Mouse (Mus musculus): ENCODE data around the gene Slc28a2. TPM values are rescaled to one million over a fixed set of nuclear protein-coding genes. Genes with fewer than 3 reads are reported as not detected.
"Not testable (repeated sequence)": the region's sequence is repeated elsewhere in the genome, so short reads cannot be mapped to it uniquely, and the experiment has no call there.

The Slc28a2 gene
- polyA plus RNA-seq, 1 experiment = 0.43 TPM

DNA sequence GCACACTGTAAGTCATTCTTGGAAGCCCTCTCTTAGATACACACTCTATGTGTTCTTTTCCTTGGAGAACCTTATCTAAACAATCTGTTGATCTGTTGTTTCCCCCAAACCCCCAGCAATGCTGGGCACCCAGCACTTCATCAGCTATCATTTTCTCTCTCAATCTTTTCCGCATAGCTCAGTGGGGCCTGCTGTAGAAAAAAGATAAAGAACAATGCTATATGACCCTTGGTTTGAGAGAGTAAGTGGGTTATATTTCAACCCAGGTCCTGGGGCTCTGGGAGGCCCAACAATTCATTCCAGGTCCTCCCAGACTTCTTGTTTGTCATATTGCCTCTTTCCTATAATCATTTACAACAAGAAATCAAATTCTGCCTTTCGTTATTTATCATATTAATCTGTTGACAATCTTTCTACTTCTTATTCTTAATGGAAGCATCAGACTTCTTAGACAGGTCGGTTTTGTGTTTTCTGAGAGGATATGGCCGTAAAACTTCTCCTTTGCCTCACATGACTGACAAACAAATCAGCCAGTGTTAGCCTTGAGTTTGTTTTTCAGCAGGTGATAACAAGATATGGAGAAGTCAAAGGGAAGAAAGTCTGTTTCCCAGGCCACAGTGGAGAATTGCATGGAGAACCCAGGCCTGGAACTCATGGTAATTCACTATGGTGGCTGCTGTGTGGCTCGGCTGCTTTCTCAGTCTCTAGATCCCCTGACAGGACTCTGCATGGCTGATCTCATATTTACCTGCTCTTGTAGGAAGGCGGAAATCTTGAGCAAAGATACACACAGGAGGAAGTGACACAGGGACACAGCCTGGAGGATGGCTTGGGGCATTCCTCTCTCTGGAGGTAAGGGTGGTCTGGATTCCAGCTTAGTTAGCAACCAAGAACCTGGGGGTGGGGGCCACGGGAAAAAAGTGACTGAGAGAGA, 15.0 kb downstream of the Slc28a2 start:
- Histone ChIP-seq H3K27me3 (ENCODE audit: control insufficient read depth, insufficient read depth, low read length) (no peaks in the 10 kb centered on the region), H3K4me3 (replicated peaks; ENCODE audit: insufficient read depth, low read depth, low read length) (no peak overlapping the region), H3K4me1 (ENCODE audit: control insufficient read depth, insufficient read depth, low read length) (no peaks in the 10 kb centered on the region), H3K27ac (ENCODE audit: insufficient read depth, low read length) (no peak overlapping the region)
- no peak for DNase-seq
- no peak for TF ChIP-seq POLR2A (IDR thresholded peaks at IDR 0.05; ENCODE audit: borderline replicate concordance, insufficient read depth, low read length)
- TF ChIP-seq CTCF (IDR thresholded peaks at IDR 0.05; ENCODE audit: borderline replicate concordance, insufficient read depth, low read depth, low read length) = no peak
- WGBS = 88% methylated on average over 7 of the region's 7 CpGs

DNA sequence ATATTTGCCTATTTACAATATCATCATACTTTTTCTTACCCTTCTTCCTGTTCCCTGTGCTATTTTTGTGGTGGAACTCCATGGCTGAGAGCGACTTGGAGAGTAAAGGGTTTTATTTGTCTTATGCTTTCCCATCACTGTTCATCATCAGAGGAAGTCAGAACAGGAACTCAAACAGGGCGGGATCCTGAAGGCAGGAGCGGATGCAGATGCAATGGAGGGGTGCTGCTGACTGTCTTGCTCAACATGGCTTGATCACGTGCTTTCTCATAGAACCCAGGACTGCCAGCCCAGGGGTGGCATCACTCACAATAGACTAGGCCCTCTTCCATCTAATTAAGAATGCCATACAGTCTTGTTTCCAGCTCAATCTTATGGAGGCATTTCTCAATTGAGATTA, 24.1 kb downstream of the Slc28a2 start:
- 84% methylated on average over 4 of the region's 4 CpGs for WGBS
- no peaks in the 10 kb centered on the region for H3K27me3 ChIP-seq (ENCODE audit: control insufficient read depth, insufficient read depth, low read length)

DNA sequence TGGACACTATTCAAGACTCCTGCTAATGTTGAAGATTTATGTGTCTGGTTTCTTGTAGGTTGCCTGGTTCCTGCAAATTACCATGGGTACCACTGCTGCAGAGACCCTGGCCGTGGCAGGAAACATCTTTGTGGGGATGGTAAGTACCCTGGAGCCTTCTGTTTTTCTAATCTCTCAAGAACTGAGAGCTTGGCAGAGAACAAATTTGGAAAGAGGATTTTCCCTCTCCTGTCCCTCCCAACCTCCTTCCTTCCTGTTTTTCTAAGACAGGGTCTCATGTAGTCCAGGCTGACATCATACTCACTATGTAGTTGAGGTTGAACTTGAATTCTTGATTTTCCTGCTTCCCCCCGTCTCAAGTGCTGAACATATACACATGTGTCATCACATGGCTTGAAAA, 26.1 kb downstream of the Slc28a2 start:
- TF ChIP-seq CTCF (IDR thresholded peaks at IDR 0.05; ENCODE audit: borderline replicate concordance, insufficient read depth, low read depth, low read length) = no peak
- TF ChIP-seq POLR2A (IDR thresholded peaks at IDR 0.05; ENCODE audit: borderline replicate concordance, insufficient read depth, low read length) = no peak
- no peak for DNase-seq
- Histone ChIP-seq H3K4me1 (ENCODE audit: control insufficient read depth, insufficient read depth, low read length) (no peaks in the 10 kb centered on the region), H3K27me3 (ENCODE audit: control insufficient read depth, insufficient read depth, low read length) (no peaks in the 10 kb centered on the region), H3K4me3 (replicated peaks; ENCODE audit: insufficient read depth, low read depth, low read length) (no peak overlapping the region), H3K27ac (ENCODE audit: insufficient read depth, low read length) (no peak overlapping the region)
- 63% methylated on average over 2 of the region's 2 CpGs for WGBS

More for the DNA sequence above, 24.1 kb downstream of the Slc28a2 start:
- no peaks in the 10 kb centered on the region for H3K4me1 ChIP-seq (ENCODE audit: control insufficient read depth, insufficient read depth, low read length)
- H3K4me3 ChIP-seq (replicated peaks; ENCODE audit: insufficient read depth, low read depth, low read length) = no peak overlapping the region
- no peak overlapping the region for H3K27ac ChIP-seq (ENCODE audit: insufficient read depth, low read length)
- DNase-seq = no peak
- TF ChIP-seq CTCF (IDR thresholded peaks at IDR 0.05; ENCODE audit: borderline replicate concordance, insufficient read depth, low read depth, low read length) = no peak
- no peak for TF ChIP-seq POLR2A (IDR thresholded peaks at IDR 0.05; ENCODE audit: borderline replicate concordance, insufficient read depth, low read length)

DNA sequence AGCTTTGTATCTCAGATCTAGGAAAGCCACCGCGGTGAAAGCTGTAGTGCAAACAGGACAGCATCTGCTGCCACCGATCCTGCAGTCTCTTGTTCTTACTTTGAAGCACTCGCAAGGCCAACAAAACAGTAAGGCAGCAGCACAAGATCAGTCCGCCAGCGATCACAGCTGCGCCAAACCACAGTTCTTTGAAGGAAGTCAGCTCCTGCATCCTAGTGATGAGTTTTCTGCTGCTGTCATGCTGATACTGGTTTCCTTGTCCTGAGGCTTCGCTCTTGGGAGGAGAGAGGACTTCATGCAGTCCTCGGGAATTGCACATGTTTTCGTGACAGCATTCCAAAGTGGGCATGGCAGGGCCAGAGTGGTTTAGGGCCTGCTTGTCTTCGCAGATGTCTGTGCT, 40.6 kb downstream of the Slc28a2 start:
- no peak overlapping the region for H3K27ac ChIP-seq (ENCODE audit: insufficient read depth, low read length)

DNA sequence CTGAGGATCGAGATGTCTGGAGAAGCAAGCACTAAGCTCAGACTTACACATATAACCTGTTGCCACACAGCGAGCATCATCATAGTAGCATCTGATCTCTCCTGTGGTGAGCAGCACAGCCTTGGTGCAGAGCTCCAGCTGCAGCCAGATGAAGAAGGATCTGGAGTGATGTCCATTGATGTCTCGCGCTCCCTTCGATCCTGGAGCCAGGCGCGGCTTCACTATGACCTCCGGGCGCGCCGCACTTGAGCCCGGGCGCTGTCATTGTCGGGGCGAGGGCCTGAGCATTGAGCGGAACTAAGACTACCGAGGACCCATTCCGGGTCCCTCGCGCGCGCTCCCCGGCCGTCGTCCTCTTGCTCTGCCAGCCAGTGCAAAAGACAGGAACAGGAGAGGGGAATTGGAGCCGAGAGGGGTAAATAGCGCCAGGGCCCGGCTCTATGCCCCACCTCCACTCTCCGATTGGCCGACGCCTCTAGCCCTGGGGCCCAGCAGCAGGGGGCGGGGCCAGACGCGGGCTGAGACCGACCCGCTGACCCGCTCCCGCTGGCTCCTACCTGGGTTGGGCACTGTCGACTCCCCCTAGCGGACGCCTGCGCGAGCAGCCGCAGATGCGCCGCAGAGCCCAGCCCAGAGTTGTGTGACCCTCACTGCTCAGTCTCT, 41.2 kb downstream of the Slc28a2 start:
- TF ChIP-seq POLR2A (IDR thresholded peaks at IDR 0.05; ENCODE audit: borderline replicate concordance, insufficient read depth, low read length) (peak; percentile 27; the same call in 1 of the 2 replicates), CTCF (IDR thresholded peaks at IDR 0.05; ENCODE audit: borderline replicate concordance, insufficient read depth, low read depth, low read length) (peak; percentile 68)

More for the DNA sequence above, 40.6 kb downstream of the Slc28a2 start:
- H3K4me3 ChIP-seq (replicated peaks; ENCODE audit: insufficient read depth, low read depth, low read length) = peak overlapping the region; percentile 70
- no peak for DNase-seq
- 33% methylated on average over 11 of the region's 11 CpGs for whole genome bisulfite sequencing
- H3K4me1 ChIP-seq (ENCODE audit: control insufficient read depth, insufficient read depth, low read length) = peaks cover 7% of the 10 kb centered on the region; the same call in 1 of the 2 replicates
- H3K27me3 ChIP-seq (ENCODE audit: control insufficient read depth, insufficient read depth, low read length) = no peaks in the 10 kb centered on the region
- TF ChIP-seq POLR2A (IDR thresholded peaks at IDR 0.05; ENCODE audit: borderline replicate concordance, insufficient read depth, low read length) (no peak), CTCF (IDR thresholded peaks at IDR 0.05; ENCODE audit: borderline replicate concordance, insufficient read depth, low read depth, low read length) (no peak)

DNA sequence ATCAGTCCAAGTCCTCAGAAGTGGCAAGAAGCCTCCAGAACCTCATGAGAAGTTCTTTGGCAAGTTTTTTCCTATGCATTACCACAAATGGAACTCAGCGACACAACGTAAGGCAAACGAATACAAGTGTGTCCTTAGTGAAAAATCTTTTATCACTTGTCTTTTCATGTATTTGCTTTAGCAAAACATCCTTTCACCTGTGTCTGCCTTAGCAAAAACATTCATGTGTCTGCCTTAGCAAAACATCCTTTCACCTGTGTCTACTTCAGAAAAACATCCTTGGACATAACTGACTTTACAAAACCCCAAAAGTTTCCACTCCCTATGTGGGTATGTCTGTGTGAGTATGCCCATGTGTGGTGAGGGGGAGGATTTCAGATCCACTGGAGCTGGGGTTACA, 42.9 kb downstream of the Slc28a2 start:
- H3K27ac ChIP-seq (ENCODE audit: insufficient read depth, low read length) = no peak overlapping the region
- H3K4me3 ChIP-seq (replicated peaks; ENCODE audit: insufficient read depth, low read depth, low read length) = no peak overlapping the region
- no peak for TF ChIP-seq POLR2A (IDR thresholded peaks at IDR 0.05; ENCODE audit: borderline replicate concordance, insufficient read depth, low read length)
- TF ChIP-seq CTCF (IDR thresholded peaks at IDR 0.05; ENCODE audit: borderline replicate concordance, insufficient read depth, low read depth, low read length) = no peak
- 88% methylated on average over 3 of the region's 3 CpGs for WGBS
- no peak for DNase-seq
- peaks cover 7% of the 10 kb centered on the region; the same call in 1 of the 2 replicates for H3K4me1 ChIP-seq (ENCODE audit: control insufficient read depth, insufficient read depth, low read length)
- no peaks in the 10 kb centered on the region for H3K27me3 ChIP-seq (ENCODE audit: control insufficient read depth, insufficient read depth, low read length)

More for the DNA sequence above, 41.2 kb downstream of the Slc28a2 start:
- Histone ChIP-seq H3K27ac (ENCODE audit: insufficient read depth, low read length) (no peak overlapping the region), H3K27me3 (ENCODE audit: control insufficient read depth, insufficient read depth, low read length) (no peaks in the 10 kb centered on the region), H3K4me3 (replicated peaks; ENCODE audit: insufficient read depth, low read depth, low read length) (peak overlapping the region; percentile 70), H3K4me1 (ENCODE audit: control insufficient read depth, insufficient read depth, low read length) (peaks cover 7% of the 10 kb centered on the region; the same call in 1 of the 2 replicates)
- DNase-seq = peak; percentile 93 to 95
- WGBS = under 1% methylated on average over 46 of the region's 46 CpGs

DNA sequence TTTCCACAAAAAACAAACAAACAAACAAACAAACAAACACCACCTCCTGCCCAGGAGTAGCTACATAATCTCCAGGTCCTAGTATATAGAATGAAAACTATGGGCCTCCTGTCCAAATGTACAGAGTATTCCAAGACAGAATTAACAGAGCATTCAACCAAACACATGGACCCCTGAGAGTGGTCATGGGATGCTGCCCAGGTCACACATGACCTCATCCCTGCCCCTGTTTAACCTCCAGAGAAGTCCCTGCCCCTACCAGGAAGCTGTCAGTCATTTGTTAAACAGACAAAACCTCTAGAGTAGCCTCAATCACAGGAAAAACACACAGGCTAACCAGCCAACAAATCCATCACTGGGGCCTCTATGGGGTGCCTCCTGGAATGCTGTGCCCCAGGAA, 50.3 kb downstream of the Slc28a2 start:
- no peak for DNase-seq
- no peak for TF ChIP-seq POLR2A (IDR thresholded peaks at IDR 0.05; ENCODE audit: borderline replicate concordance, insufficient read depth, low read length)
- TF ChIP-seq CTCF (IDR thresholded peaks at IDR 0.05; ENCODE audit: borderline replicate concordance, insufficient read depth, low read depth, low read length) = no peak
- H3K27me3 ChIP-seq (ENCODE audit: control insufficient read depth, insufficient read depth, low read length) = no peaks in the 10 kb centered on the region
- no peak overlapping the region for H3K27ac ChIP-seq (ENCODE audit: insufficient read depth, low read length)
- H3K4me1 ChIP-seq (ENCODE audit: control insufficient read depth, insufficient read depth, low read length) = no peaks in the 10 kb centered on the region
- no peak overlapping the region for H3K4me3 ChIP-seq (replicated peaks; ENCODE audit: insufficient read depth, low read depth, low read length)

DNA sequence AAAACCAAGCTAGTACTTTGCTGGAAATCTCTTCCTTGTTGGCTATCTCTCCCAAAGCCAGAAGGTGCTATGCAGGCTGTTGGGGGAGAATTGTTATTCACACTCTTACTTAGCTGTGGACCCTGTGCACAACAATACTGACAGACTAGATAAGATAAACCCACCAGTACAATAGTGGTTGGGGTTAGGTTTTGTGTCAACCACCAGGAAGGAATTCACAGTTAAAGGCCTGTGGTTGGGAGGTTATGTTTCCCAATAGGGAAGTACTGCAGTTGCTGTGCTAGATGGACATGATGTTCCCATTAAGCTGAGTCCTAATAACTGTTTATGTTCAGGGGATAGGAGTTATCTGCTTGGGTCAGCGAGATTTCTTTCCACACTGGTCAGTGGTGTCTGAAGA, 57.5 kb downstream of the Slc28a2 start:
- H3K4me3 ChIP-seq (replicated peaks; ENCODE audit: insufficient read depth, low read depth, low read length); H3K27ac ChIP-seq (ENCODE audit: insufficient read depth, low read length); H3K27me3 ChIP-seq (ENCODE audit: control insufficient read depth, insufficient read depth, low read length); H3K4me1 ChIP-seq (ENCODE audit: control insufficient read depth, insufficient read depth, low read length); DNase-seq: not testable (repeated sequence)
- 60% methylated on average over 1 of the region's 1 CpGs for WGBS

Measured in cerebellum, adult 2 months (tissue).